Mouse (Mus musculus) lung, embryonic 15.5 days (tissue): ENCODE measurements around the gene Phf2. TPM values are rescaled to one million over a fixed set of nuclear protein-coding genes. Genes with fewer than 3 reads are reported as not detected.
"Not testable (repeated sequence)": the region's sequence is repeated elsewhere in the genome, so short reads cannot be mapped to it uniquely, and the experiment has no call there.

Source experiments
- ATAC-seq: fragments of 200-750 bp; cut with Nextera tagmentation; 2 replicates; pipeline ENCODE4 v1.8.0; 2017; ENCODE audit warnings: moderate number of reproducible peaks, borderline replicate concordance; ENCODE audit not compliant: low FRiP score, low TSS enrichment; ENCODE audit errors: extremely low read depth
- H3K27ac ChIP-seq: fragments of 300-500 bp; sonication (generic); 2 replicates; pipeline ENCODE4 v1.5.1; 2015; ENCODE audit warnings: moderate library complexity, mild to moderate bottlenecking, inconsistent platforms
- H3K27me3 ChIP-seq: fragments of 300-500 bp; sonication (generic); 2 replicates; pipeline ENCODE4 v1.6.1; 2015; ENCODE audit warnings: inconsistent platforms
- H3K36me3 ChIP-seq: fragments of 300-500 bp; sonication (generic); 2 replicates; pipeline ENCODE4 v1.6.1; 2015; ENCODE audit warnings: inconsistent platforms
- H3K4me1 ChIP-seq: fragments of 300-500 bp; sonication (generic); 2 replicates; pipeline ENCODE4 v1.6.1; 2015; ENCODE audit warnings: inconsistent platforms
- H3K4me2 ChIP-seq: fragments of 300-500 bp; sonication (generic); 2 replicates; pipeline ENCODE4 v1.6.1; 2015; ENCODE audit warnings: inconsistent platforms, mild to moderate bottlenecking, moderate library complexity
- H3K4me3 ChIP-seq: fragments of 300-500 bp; sonication (generic); 2 replicates; pipeline ENCODE4 v1.5.1; 2015; ENCODE audit warnings: mild to moderate bottlenecking, inconsistent platforms
- H3K9ac ChIP-seq: fragments of 300-500 bp; sonication (generic); 2 replicates; pipeline ENCODE4 v1.6.1; 2015; ENCODE audit warnings: inconsistent platforms
- H3K9me3 ChIP-seq: fragments of 300-500 bp; sonication (generic); 2 replicates; pipeline ENCODE4 v1.6.1; 2016; ENCODE audit warnings: inconsistent platforms
- WGBS: fragments of 180-500 bp; shearing (Covaris S2); methylation state at CpG from one replicate; pipeline ENCODE4 v1.1.7; 2015; 5-methylcytosine and 5-hydroxymethylcytosine counted together
- polyA plus RNA-seq: library from polyadenylated mRNA; unstranded; fragments of >200 nt; fragmentation: Nextera tagmentation; extraction: Ambion mirVana; gene quantifications from 2 replicates; pipeline ENCODE4 v1.2.1, GENCODE M21; 2015

Gene Phf2
- polyA plus RNA-seq, 1 experiment from 2014 or later = 8.3 TPM

- no peaks in the 10 kb centered on the region for H3K4me1 ChIP-seq
- H3K4me3 ChIP-seq = no peak overlapping the region
- no peak overlapping the region for H3K4me2 ChIP-seq
- no peaks in the 10 kb centered on the region for H3K27me3 ChIP-seq
- no peaks in the 10 kb centered on the region for H3K9me3 ChIP-seq
- no peak overlapping the region for H3K9ac ChIP-seq
- WGBS = 77% methylated on average over 14 of the region's 14 CpGs
- no peak overlapping the region for H3K27ac ChIP-seq
- ATAC-seq = no peak
- H3K36me3 ChIP-seq = peaks cover 40% of the 10 kb centered on the region
These were observed 40.2 kb downstream of the Phf2 start for GRCm38 (mm10) chr13:48830528-48831250.

- Histone ChIP-seq H3K36me3 (peaks cover 49% of the 10 kb centered on the region), H3K9me3 (no peaks in the 10 kb centered on the region), H3K4me2 (no peak overlapping the region), H3K9ac (no peak overlapping the region), H3K4me1 (no peaks in the 10 kb centered on the region), H3K4me3 (no peak overlapping the region), H3K27me3 (no peaks in the 10 kb centered on the region), H3K27ac (no peak overlapping the region)
- no peak for ATAC-seq
- WGBS = 79% methylated on average over 4 of the region's 4 CpGs
These were observed 41.1 kb downstream of the Phf2 start for GRCm38 (mm10) chr13:48829780-48830179.

GRCm38 (mm10) chr13:48822871-48823270 lies 48.0 kb downstream of the Phf2 start:
- H3K9me3 ChIP-seq = no peaks in the 10 kb centered on the region
- H3K4me3 ChIP-seq = no peak overlapping the region
- H3K9ac ChIP-seq = no peak overlapping the region
- 94% methylated on average over 9 of the region's 9 CpGs for WGBS
- no peaks in the 10 kb centered on the region for H3K27me3 ChIP-seq
- H3K36me3 ChIP-seq = peaks cover 88% of the 10 kb centered on the region
- no peak for ATAC-seq
- H3K4me2 ChIP-seq = no peak overlapping the region
- no peaks in the 10 kb centered on the region for H3K4me1 ChIP-seq
- no peak overlapping the region for H3K27ac ChIP-seq

- H3K9ac ChIP-seq = no peak overlapping the region
- no peak for ATAC-seq
- H3K27ac ChIP-seq = no peak overlapping the region
- 88% methylated on average over 10 of the region's 10 CpGs for WGBS
- no peak overlapping the region for H3K4me2 ChIP-seq
- H3K9me3 ChIP-seq = no peaks in the 10 kb centered on the region
- no peaks in the 10 kb centered on the region for H3K27me3 ChIP-seq
- peaks cover 88% of the 10 kb centered on the region for H3K36me3 ChIP-seq
- no peaks in the 10 kb centered on the region for H3K4me1 ChIP-seq
- H3K4me3 ChIP-seq = no peak overlapping the region
These were observed 48.6 kb downstream of the Phf2 start for GRCm38 (mm10) chr13:48822288-48822687.

- no peak for ATAC-seq
- H3K27ac ChIP-seq = no peak overlapping the region
- H3K9me3 ChIP-seq = no peaks in the 10 kb centered on the region
- WGBS = 68% methylated on average over 3 of the region's 3 CpGs
- H3K27me3 ChIP-seq = no peaks in the 10 kb centered on the region
- peaks cover 88% of the 10 kb centered on the region for H3K36me3 ChIP-seq
- H3K4me2 ChIP-seq = no peak overlapping the region
- no peak overlapping the region for H3K9ac ChIP-seq
- H3K4me1 ChIP-seq = no peaks in the 10 kb centered on the region
- no peak overlapping the region for H3K4me3 ChIP-seq
These were observed 51.8 kb downstream of the Phf2 start for GRCm38 (mm10) chr13:48819131-48819530.

- Histone ChIP-seq H3K27me3 (no peaks in the 10 kb centered on the region), H3K9me3 (no peaks in the 10 kb centered on the region), H3K27ac (no peak overlapping the region), H3K4me2 (no peak overlapping the region), H3K4me3 (no peak overlapping the region), H3K36me3 (peaks cover 89% of the 10 kb centered on the region), H3K4me1 (no peaks in the 10 kb centered on the region), H3K9ac (no peak overlapping the region)
- no peak for ATAC-seq
- 89% methylated on average over 1 of the region's 1 CpGs for WGBS
These were observed 56.5 kb downstream of the Phf2 start for GRCm38 (mm10) chr13:48814406-48814805.

- no peak overlapping the region for H3K4me3 ChIP-seq
- H3K4me2 ChIP-seq = no peak overlapping the region
- no peak overlapping the region for H3K27ac ChIP-seq
- H3K9ac ChIP-seq = no peak overlapping the region
- no peaks in the 10 kb centered on the region for H3K27me3 ChIP-seq
- WGBS = 74% methylated on average over 9 of the region's 9 CpGs
- H3K4me1 ChIP-seq = no peaks in the 10 kb centered on the region
- no peak for ATAC-seq
- H3K36me3 ChIP-seq = peaks cover 68% of the 10 kb centered on the region
- H3K9me3 ChIP-seq = no peaks in the 10 kb centered on the region
These were observed 59.9 kb downstream of the Phf2 start for GRCm38 (mm10) chr13:48810991-48811390.

- Histone ChIP-seq H3K27me3 (no peaks in the 10 kb centered on the region), H3K36me3 (peaks cover 70% of the 10 kb centered on the region), H3K9ac (no peak overlapping the region), H3K27ac (no peak overlapping the region), H3K4me2 (no peak overlapping the region), H3K4me1 (no peaks in the 10 kb centered on the region), H3K4me3 (no peak overlapping the region), H3K9me3 (no peaks in the 10 kb centered on the region)
- WGBS = 79% methylated on average over 7 of the region's 7 CpGs
- ATAC-seq = no peak
These were observed 60.6 kb downstream of the Phf2 start for GRCm38 (mm10) chr13:48810274-48810823.

- H3K4me1 ChIP-seq, ATAC-seq, H3K27ac ChIP-seq, H3K9ac ChIP-seq, H3K9me3 ChIP-seq, H3K4me3 ChIP-seq, H3K27me3 ChIP-seq, H3K4me2 ChIP-seq: not testable (repeated sequence)
- H3K36me3 ChIP-seq = peaks cover 69% of the 10 kb centered on the region
- 80% methylated on average over 4 of the region's 4 CpGs for WGBS
These were observed 61.3 kb downstream of the Phf2 start for GRCm38 (mm10) chr13:48809668-48810067.

GRCm38 (mm10) chr13:48807481-48808031 lies 63.4 kb downstream of the Phf2 start:
- Histone ChIP-seq H3K4me2 (no peak overlapping the region), H3K9ac (no peak overlapping the region), H3K27ac (no peak overlapping the region), H3K36me3 (peaks cover 69% of the 10 kb centered on the region), H3K4me1 (no peaks in the 10 kb centered on the region), H3K9me3 (no peaks in the 10 kb centered on the region), H3K27me3 (no peaks in the 10 kb centered on the region), H3K4me3 (no peak overlapping the region)
- no peak for ATAC-seq
- WGBS = 69% methylated on average over 5 of the region's 5 CpGs

- no peak for ATAC-seq
- peaks cover 5% of the 10 kb centered on the region for H3K4me1 ChIP-seq
- no peak overlapping the region for H3K4me2 ChIP-seq
- H3K4me3 ChIP-seq = no peak overlapping the region
- peaks cover 3% of the 10 kb centered on the region; the same call in 1 of the 2 replicates for H3K27me3 ChIP-seq
- no peak overlapping the region for H3K9ac ChIP-seq
- no peaks in the 10 kb centered on the region for H3K9me3 ChIP-seq
- WGBS = 53% methylated on average over 15 of the region's 15 CpGs
- H3K27ac ChIP-seq = no peak overlapping the region
- peaks cover 56% of the 10 kb centered on the region for H3K36me3 ChIP-seq
These were observed 68.7 kb downstream of the Phf2 start for GRCm38 (mm10) chr13:48802181-48802580.

- Histone ChIP-seq H3K27ac (no peak overlapping the region), H3K4me3 (no peak overlapping the region), H3K36me3 (peaks cover 45% of the 10 kb centered on the region), H3K9me3 (no peaks in the 10 kb centered on the region), H3K4me1 (peaks cover 7% of the 10 kb centered on the region), H3K4me2 (no peak overlapping the region), H3K9ac (no peak overlapping the region), H3K27me3 (peaks cover 5% of the 10 kb centered on the region; the same call in 1 of the 2 replicates)
- no peak for ATAC-seq
- WGBS = 23% methylated on average over 11 of the region's 11 CpGs
These were observed 69.9 kb downstream of the Phf2 start for GRCm38 (mm10) chr13:48800850-48801546.
